Mouse (Mus musculus): ENCODE measurements around the gene Tfpt. TPM values are rescaled to one million over a fixed set of nuclear protein-coding genes. Genes with fewer than 3 reads are reported as not detected.
A peak's percentile ranks its signal among the peaks of the same experiment; 100 is the strongest.

Tfpt gene
- total RNA-seq (2021) (10 to 100 TPM; 16.9 to 21.1 TPM), polyA plus RNA-seq (2012; rRNA removed) (8.0 and 8.8 TPM in 2 replicates)
- long read RNA-seq, transcript Tfpt-204 (6 exons, 1,091 nt), result major isoform, 7 of 12 reads
- long read RNA-seq, partial matches to known transcripts, result 1 of 12 reads
- long read RNA-seq, other reads (novel, unspliced or antisense), result 1 of 12 reads

GRCm38 (mm10) chr7:3629543-3630477 is at the start of gene Tfpt, which contains the start of gene Prpf31:
Gene Tfpt, minus strand, starts transcription at chr7:3629929.
Gene Prpf31, plus strand, starts transcription at chr7:3629985.
- under 1% methylated on average over 47 of the region's 47 CpGs for WGBS
- DNase-seq, result peak; percentile 94 to 95
- Histone ChIP-seq H3K4me3 (peak within 1 kb of the TSS; percentile 90), H3K79me2 (replicated peaks; ENCODE audit: control insufficient read depth, insufficient read depth, low read length) (0 out of 2 replicates have a peak, but pooled peaks cover 2% of the 10 kb centered on the region), H3K9ac (ENCODE audit: low read depth, low read length) (peak within 1 kb of the TSS; percentile 66), H3K4me1 (ENCODE audit: control insufficient read depth, insufficient read depth, low read length) (peaks cover 5% of the 10 kb centered on the region; the same call in 1 of the 2 replicates), H3K27me3 (ENCODE audit: control insufficient read depth, insufficient read depth, low read length) (no peaks in the 10 kb centered on the region), H3K36me3 (ENCODE audit: control insufficient read depth, insufficient read depth, low read length) (no peaks in the 10 kb centered on the region), H3K27ac (peak within 1 kb of the TSS; percentile 95)
- TF ChIP-seq CTCF (IDR thresholded peaks at IDR 0.05) (no peak), EP300 (IDR thresholded peaks at IDR 0.05; ENCODE audit: insufficient read depth, low read depth, low read length) (peak; percentile 66; the same call in 1 of the 2 replicates), POLR2A (IDR thresholded peaks at IDR 0.05; ENCODE audit: insufficient read depth, low read depth, low read length) (peak; percentile 73)
- intact Hi-C loops (cut with DNase I), result loop anchor here (1.0 to 10.0 kb wide), 3 partner anchors 13 to 815 kb away; partner anchors contain the start of genes Mboat7, Ndufa3, Rdh13 and Tsen34

- no peak within 1 kb of the TSS for H3K27ac ChIP-seq
- intact Hi-C loops (cut with DNase I), result loop anchor here (5.0 kb wide), 1 partner anchor 70 kb away; no protein-coding TSS in a partner anchor
- TF ChIP-seq POLR2A (IDR thresholded peaks at IDR 0.05; ENCODE audit: insufficient read depth, low read depth, low read length) (no peak), EP300 (IDR thresholded peaks at IDR 0.05; ENCODE audit: insufficient read depth, low read depth, low read length) (no peak), CTCF (IDR thresholded peaks at IDR 0.05) (no peak)
Observed at GRCm38 (mm10) chr7:3677342-3677741, 47.6 kb upstream of the Tfpt start, which contains the start of gene Tmc4. Gene Tmc4, minus strand, starts transcription at chr7:3677553.

GRCm38 (mm10) chr7:3676371-3676770 is 46.6 kb upstream of the Tfpt start:
- WGBS, result 84% methylated on average over 12 of the region's 12 CpGs

More at GRCm38 (mm10) chr7:3677342-3677741, 47.6 kb upstream of the Tfpt start, which contains the start of gene Tmc4:
- Histone ChIP-seq H3K79me2 (replicated peaks; ENCODE audit: control insufficient read depth, insufficient read depth, low read length) (no peaks in the 10 kb centered on the region), H3K4me1 (ENCODE audit: control insufficient read depth, insufficient read depth, low read length) (no peaks in the 10 kb centered on the region), H3K36me3 (ENCODE audit: control insufficient read depth, insufficient read depth, low read length) (no peaks in the 10 kb centered on the region), H3K4me3 (no peak within 1 kb of the TSS), H3K9ac (ENCODE audit: low read depth, low read length) (no peak within 1 kb of the TSS), H3K27me3 (ENCODE audit: control insufficient read depth, insufficient read depth, low read length) (no peaks in the 10 kb centered on the region)
- 60% methylated on average over 9 of the region's 9 CpGs for WGBS
- no peak for DNase-seq

GRCm38 (mm10) chr7:3675228-3675548 is 45.5 kb upstream of the Tfpt start:
- Histone ChIP-seq H3K79me2 (replicated peaks; ENCODE audit: control insufficient read depth, insufficient read depth, low read length) (no peaks in the 10 kb centered on the region), H3K27ac (no peak overlapping the region), H3K27me3 (ENCODE audit: control insufficient read depth, insufficient read depth, low read length) (no peaks in the 10 kb centered on the region), H3K4me3 (no peak overlapping the region), H3K4me1 (ENCODE audit: control insufficient read depth, insufficient read depth, low read length) (no peaks in the 10 kb centered on the region), H3K9ac (ENCODE audit: low read depth, low read length) (no peak overlapping the region), H3K36me3 (ENCODE audit: control insufficient read depth, insufficient read depth, low read length) (no peaks in the 10 kb centered on the region)
- intact Hi-C loops (cut with DNase I), result loop anchor here (5.0 kb wide), 1 partner anchor 68 kb away; no protein-coding TSS in a partner anchor
- TF ChIP-seq EP300 (IDR thresholded peaks at IDR 0.05; ENCODE audit: insufficient read depth, low read depth, low read length) (no peak), POLR2A (IDR thresholded peaks at IDR 0.05; ENCODE audit: insufficient read depth, low read depth, low read length) (no peak), CTCF (IDR thresholded peaks at IDR 0.05) (no peak)
- WGBS, result 80% methylated on average over 3 of the region's 3 CpGs
- DNase-seq, result no peak

More at GRCm38 (mm10) chr7:3676371-3676770, 46.6 kb upstream of the Tfpt start:
- H3K9ac ChIP-seq (ENCODE audit: low read depth, low read length), result no peak overlapping the region
- no peak for DNase-seq
- H3K4me1 ChIP-seq (ENCODE audit: control insufficient read depth, insufficient read depth, low read length), result no peaks in the 10 kb centered on the region
- H3K27ac ChIP-seq, result no peak overlapping the region
- H3K27me3 ChIP-seq (ENCODE audit: control insufficient read depth, insufficient read depth, low read length), result no peaks in the 10 kb centered on the region
- intact Hi-C loops (cut with DNase I), result loop anchor here (5.0 kb wide), 1 partner anchor 69 kb away; no protein-coding TSS in a partner anchor
- no peak overlapping the region for H3K4me3 ChIP-seq
- H3K79me2 ChIP-seq (replicated peaks; ENCODE audit: control insufficient read depth, insufficient read depth, low read length), result no peaks in the 10 kb centered on the region
- no peaks in the 10 kb centered on the region for H3K36me3 ChIP-seq (ENCODE audit: control insufficient read depth, insufficient read depth, low read length)
- TF ChIP-seq EP300 (IDR thresholded peaks at IDR 0.05; ENCODE audit: insufficient read depth, low read depth, low read length) (no peak), POLR2A (IDR thresholded peaks at IDR 0.05; ENCODE audit: insufficient read depth, low read depth, low read length) (no peak), CTCF (IDR thresholded peaks at IDR 0.05) (no peak)

GRCm38 (mm10) chr7:3674507-3675227 is 44.9 kb upstream of the Tfpt start:
- peak; percentile 77 to 84 for DNase-seq
- intact Hi-C loops (cut with DNase I), result loop anchor here (5.0 kb wide), 1 partner anchor 67 kb away; no protein-coding TSS in a partner anchor
- Histone ChIP-seq H3K27me3 (ENCODE audit: control insufficient read depth, insufficient read depth, low read length) (no peaks in the 10 kb centered on the region), H3K4me1 (ENCODE audit: control insufficient read depth, insufficient read depth, low read length) (no peaks in the 10 kb centered on the region), H3K27ac (no peak overlapping the region), H3K4me3 (no peak overlapping the region), H3K79me2 (replicated peaks; ENCODE audit: control insufficient read depth, insufficient read depth, low read length) (no peaks in the 10 kb centered on the region), H3K9ac (ENCODE audit: low read depth, low read length) (no peak overlapping the region), H3K36me3 (ENCODE audit: control insufficient read depth, insufficient read depth, low read length) (no peaks in the 10 kb centered on the region)
- no peak for TF ChIP-seq EP300 (IDR thresholded peaks at IDR 0.05; ENCODE audit: insufficient read depth, low read depth, low read length)
- peak; percentile 99 for TF ChIP-seq CTCF (IDR thresholded peaks at IDR 0.05)
- no peak for TF ChIP-seq POLR2A (IDR thresholded peaks at IDR 0.05; ENCODE audit: insufficient read depth, low read depth, low read length)
- WGBS, result 66% methylated on average over 10 of the region's 10 CpGs
